Mouse (Mus musculus) cortical plate, adult 2 months (tissue): ENCODE measurements around the gene Scn11a.

Experiments used
- CTCF ChIP-seq: fragments of 200-500 bp; IDR thresholded peaks from 2 replicates; pipeline ENCODE4 v1.5.1; 2011; ENCODE audit warnings: mild to moderate bottlenecking, control low read depth, low read length; ENCODE audit not compliant: insufficient read depth; ENCODE audit errors: extremely low read depth
- POLR2A ChIP-seq: fragments of 200-500 bp; IDR thresholded peaks from 2 replicates; pipeline ENCODE4 v1.6.1; 2011; ENCODE audit warnings: mild to moderate bottlenecking, low read length, control low read depth; ENCODE audit not compliant: insufficient read depth; ENCODE audit errors: extremely low read depth

GRCm38 (mm10) chr9:119728412-119729097 lies 96.7 kb downstream of the Scn11a start:
- TF ChIP-seq CTCF: no peak
- no peak for TF ChIP-seq POLR2A
